Mouse (Mus musculus) thymus, adult 2 months (tissue): ENCODE data around the gene Cpsf7.

Experiments
- CTCF ChIP-seq: fragments of 200-500 bp; IDR thresholded peaks from 2 replicates; pipeline ENCODE4 v1.5.1; 2012; ENCODE audit warnings: mild to moderate bottlenecking, control low read depth, low read length, moderate library complexity, borderline replicate concordance; ENCODE audit not compliant: control insufficient read depth, poor library complexity, insufficient read depth; ENCODE audit errors: extremely low read depth
- POLR2A ChIP-seq: fragments of 200-500 bp; IDR thresholded peaks from 2 replicates; pipeline ENCODE4 v1.6.1; 2012; ENCODE audit warnings: mild to moderate bottlenecking, low read length, control low read depth, moderate library complexity; ENCODE audit not compliant: control insufficient read depth, poor library complexity, insufficient read depth; ENCODE audit errors: extremely low read depth

- no peak for TF ChIP-seq CTCF
- TF ChIP-seq POLR2A, result no peak
These were observed 14.2 kb upstream of the Cpsf7 start for GRCm38 (mm10) chr19:10510759-10511330.
